Mouse (Mus musculus) liver, embryonic 14.5 days (tissue): ENCODE data around the gene Lmntd1.

Experiments used
- CTCF ChIP-seq: IDR thresholded peaks from 2 replicates; pipeline ENCODE4 v1.5.1; 2016; ENCODE audit warnings: antibody characterized with exemption, low read depth, control low read depth
- EP300 ChIP-seq: IDR thresholded peaks from 2 replicates; pipeline ENCODE4 v1.6.1; 2016; ENCODE audit warnings: antibody characterized with exemption, low read depth

DNA sequence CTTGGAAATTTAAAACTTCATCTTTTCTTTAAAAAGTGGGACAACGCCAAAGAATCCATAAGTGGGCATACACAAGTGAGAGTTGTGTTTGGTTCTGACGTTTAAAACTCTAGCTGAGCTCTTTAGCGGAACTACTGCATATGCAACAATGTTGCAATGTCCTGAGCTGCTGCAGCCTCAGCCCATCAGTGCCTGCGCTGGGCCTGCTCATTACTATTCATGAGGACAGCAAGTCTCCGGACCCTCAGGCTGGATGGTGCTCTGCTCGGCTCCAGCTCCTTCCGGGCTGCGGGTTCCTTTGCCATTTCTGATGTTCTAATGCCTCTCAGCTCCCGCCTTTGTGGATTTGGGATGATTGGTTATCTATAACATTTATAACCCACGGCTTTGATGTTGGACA, 97.1 kb downstream of the Lmntd1 start:
- TF ChIP-seq CTCF (no peak), EP300 (no peak)
